Mouse (Mus musculus) intestine, embryonic 16.5 days (tissue): ENCODE data around the gene Wnt4. TPM values are rescaled to one million over a fixed set of nuclear protein-coding genes. Genes with fewer than 3 reads are reported as not detected.

ENCODE experiments used
- ATAC-seq: fragments of 200-750 bp; cut with Nextera tagmentation; 2 replicates; pipeline ENCODE4 v1.8.0; 2017; ENCODE audit warnings: moderate TSS enrichment, moderate library complexity
- H3K27ac ChIP-seq: fragments of 300-500 bp; sonication (generic); 2 replicates; pipeline ENCODE4 v1.5.1; 2014; ENCODE audit warnings: mild to moderate bottlenecking, low read length
- H3K27me3 ChIP-seq: fragments of 300-500 bp; sonication (generic); replicated peaks from 2 replicates; pipeline ENCODE4 v1.6.1; 2014; ENCODE audit warnings: low read length, control low read depth, mixed read lengths; ENCODE audit not compliant: control insufficient read depth, insufficient read depth
- H3K36me3 ChIP-seq: fragments of 300-500 bp; sonication (generic); 2 replicates; pipeline ENCODE4 v1.6.1; 2014; ENCODE audit warnings: low read length, control low read depth; ENCODE audit not compliant: control insufficient read depth, insufficient read depth
- H3K4me1 ChIP-seq: fragments of 300-500 bp; sonication (generic); 2 replicates; pipeline ENCODE4 v1.6.1; 2014; ENCODE audit warnings: low read length, control low read depth, mixed read lengths; ENCODE audit not compliant: control insufficient read depth, insufficient read depth
- H3K4me2 ChIP-seq: fragments of 300-500 bp; sonication (generic); 2 replicates; pipeline ENCODE4 v1.6.1; 2014; ENCODE audit warnings: low read depth, low read length, control low read depth
- H3K4me3 ChIP-seq: fragments of 300-500 bp; sonication (generic); 2 replicates; pipeline ENCODE4 v1.5.1; 2014; ENCODE audit warnings: mild to moderate bottlenecking, low read length
- H3K9ac ChIP-seq: fragments of 300-500 bp; sonication (generic); 2 replicates; pipeline ENCODE4 v1.6.1; 2014; ENCODE audit warnings: low read depth, low read length
- H3K9me3 ChIP-seq: fragments of 300-500 bp; sonication (generic); 2 replicates; pipeline ENCODE4 v1.6.1; 2016; ENCODE audit warnings: low read length, control low read depth; ENCODE audit not compliant: control insufficient read depth
- WGBS: fragments of 180-500 bp; shearing (Covaris S2); extraction: QIAGEN DNeasy Blood & Tissue Kit; methylation state at CpG from one replicate; pipeline ENCODE4 v1.1.7; 2014; 5-methylcytosine and 5-hydroxymethylcytosine counted together
- polyA plus RNA-seq: library from polyadenylated mRNA; unstranded; fragments of >200 nt; fragmentation: Nextera tagmentation; extraction: Ambion mirVana; gene quantifications from 2 replicates; pipeline ENCODE4 v1.2.1, GENCODE M21; 2015

The Wnt4 gene
- polyA plus RNA-seq, 1 experiment from 2014 or later: 1.0 TPM

- Histone ChIP-seq H3K36me3 (no peaks in the 10 kb centered on the region), H3K4me1 (no peaks in the 10 kb centered on the region), H3K27me3 (no peaks in the 10 kb centered on the region), H3K9ac (no peak overlapping the region), H3K4me2 (no peak overlapping the region), H3K9me3 (no peaks in the 10 kb centered on the region), H3K4me3 (no peak overlapping the region), H3K27ac (no peak overlapping the region)
- 75% methylated on average over 4 of the region's 4 CpGs for whole genome bisulfite sequencing
- no peak for ATAC-seq
Observed at GRCm38 (mm10) chr4:137297611-137298010, 20.3 kb downstream of the Wnt4 start.

DNA sequence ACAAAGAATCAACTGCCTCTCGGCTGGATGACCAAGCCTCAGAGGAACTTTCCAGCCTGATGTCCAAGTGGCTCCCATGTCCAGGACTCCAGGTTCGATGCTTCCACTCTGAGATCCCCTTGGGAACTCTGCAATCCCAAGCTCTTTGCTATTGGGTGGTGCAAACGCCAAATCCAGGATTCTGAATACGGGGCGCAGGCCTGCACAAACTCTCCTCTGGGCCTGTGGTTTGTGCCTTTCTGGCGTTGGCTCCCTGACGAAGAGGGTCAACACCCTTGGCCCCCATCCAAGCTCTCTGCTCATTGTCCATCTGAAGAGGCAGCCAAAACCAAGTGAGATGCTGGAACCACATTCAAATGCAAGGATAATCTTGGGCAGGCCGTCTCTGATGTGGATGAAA, 21.1 kb downstream of the Wnt4 start:
- Histone ChIP-seq H3K4me3 (no peak overlapping the region), H3K4me2 (no peak overlapping the region), H3K9me3 (no peaks in the 10 kb centered on the region), H3K9ac (no peak overlapping the region), H3K4me1 (no peaks in the 10 kb centered on the region), H3K27me3 (no peaks in the 10 kb centered on the region), H3K27ac (no peak overlapping the region), H3K36me3 (no peaks in the 10 kb centered on the region)
- 73% methylated on average over 8 of the region's 8 CpGs for WGBS
- ATAC-seq: no peak

GRCm38 (mm10) chr4:137300227-137300626, 22.9 kb downstream of the Wnt4 start:
- no peak for ATAC-seq
- H3K4me3 ChIP-seq: no peak overlapping the region
- no peaks in the 10 kb centered on the region for H3K27me3 ChIP-seq
- WGBS: 90% methylated on average over 13 of the region's 13 CpGs
- H3K4me1 ChIP-seq: no peaks in the 10 kb centered on the region
- H3K4me2 ChIP-seq: no peak overlapping the region
- no peak overlapping the region for H3K27ac ChIP-seq
- H3K9ac ChIP-seq: no peak overlapping the region
- H3K9me3 ChIP-seq: no peaks in the 10 kb centered on the region
- no peaks in the 10 kb centered on the region for H3K36me3 ChIP-seq

DNA sequence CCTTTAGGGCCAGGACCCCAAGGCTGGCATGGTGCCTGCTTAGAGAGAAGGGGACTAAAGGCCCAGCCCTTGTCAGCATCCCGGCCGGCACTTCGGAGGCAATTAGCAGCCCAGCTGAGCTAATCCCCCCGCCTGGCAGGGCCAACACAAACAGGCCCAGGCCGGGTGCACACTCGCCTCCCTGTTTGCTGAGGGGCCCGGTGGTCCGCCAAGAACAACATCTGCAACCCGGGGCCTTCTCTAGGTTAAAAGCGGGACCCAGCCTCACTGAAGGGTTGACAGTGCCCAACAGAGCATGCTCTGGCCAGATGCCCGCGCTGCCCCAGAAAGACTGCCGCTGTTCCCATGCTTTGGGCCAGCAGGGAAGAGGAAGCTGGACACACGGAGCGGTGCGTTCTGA, 24.3 kb downstream of the Wnt4 start:
- Histone ChIP-seq H3K27ac (no peak overlapping the region), H3K27me3 (no peaks in the 10 kb centered on the region), H3K4me1 (peaks cover 8% of the 10 kb centered on the region; the same call in 1 of the 2 replicates), H3K9me3 (no peaks in the 10 kb centered on the region), H3K4me2 (no peak overlapping the region), H3K4me3 (no peak overlapping the region), H3K36me3 (no peaks in the 10 kb centered on the region), H3K9ac (no peak overlapping the region)
- no peak for ATAC-seq
- 62% methylated on average over 16 of the region's 16 CpGs for WGBS

GRCm38 (mm10) chr4:137304106-137304505, 26.8 kb downstream of the Wnt4 start:
- peaks cover 18% of the 10 kb centered on the region for H3K4me1 ChIP-seq
- no peak for ATAC-seq
- H3K27me3 ChIP-seq: no peaks in the 10 kb centered on the region
- no peak overlapping the region for H3K4me2 ChIP-seq
- no peak overlapping the region for H3K27ac ChIP-seq
- H3K9ac ChIP-seq: no peak overlapping the region
- no peak overlapping the region for H3K4me3 ChIP-seq
- 88% methylated on average over 7 of the region's 7 CpGs for WGBS
- H3K36me3 ChIP-seq: no peaks in the 10 kb centered on the region
- no peaks in the 10 kb centered on the region for H3K9me3 ChIP-seq

- Histone ChIP-seq H3K27ac (0 out of 2 replicates have a peak overlapping the region, but pooled peaks have one; percentile 59), H3K9ac (no peak overlapping the region), H3K27me3 (no peaks in the 10 kb centered on the region), H3K4me2 (no peak overlapping the region), H3K4me3 (no peak overlapping the region), H3K4me1 (peaks cover 18% of the 10 kb centered on the region), H3K36me3 (no peaks in the 10 kb centered on the region), H3K9me3 (no peaks in the 10 kb centered on the region)
- WGBS: 78% methylated on average over 7 of the region's 7 CpGs
- ATAC-seq: no peak
Observed at GRCm38 (mm10) chr4:137305066-137305465, 27.8 kb downstream of the Wnt4 start.

DNA sequence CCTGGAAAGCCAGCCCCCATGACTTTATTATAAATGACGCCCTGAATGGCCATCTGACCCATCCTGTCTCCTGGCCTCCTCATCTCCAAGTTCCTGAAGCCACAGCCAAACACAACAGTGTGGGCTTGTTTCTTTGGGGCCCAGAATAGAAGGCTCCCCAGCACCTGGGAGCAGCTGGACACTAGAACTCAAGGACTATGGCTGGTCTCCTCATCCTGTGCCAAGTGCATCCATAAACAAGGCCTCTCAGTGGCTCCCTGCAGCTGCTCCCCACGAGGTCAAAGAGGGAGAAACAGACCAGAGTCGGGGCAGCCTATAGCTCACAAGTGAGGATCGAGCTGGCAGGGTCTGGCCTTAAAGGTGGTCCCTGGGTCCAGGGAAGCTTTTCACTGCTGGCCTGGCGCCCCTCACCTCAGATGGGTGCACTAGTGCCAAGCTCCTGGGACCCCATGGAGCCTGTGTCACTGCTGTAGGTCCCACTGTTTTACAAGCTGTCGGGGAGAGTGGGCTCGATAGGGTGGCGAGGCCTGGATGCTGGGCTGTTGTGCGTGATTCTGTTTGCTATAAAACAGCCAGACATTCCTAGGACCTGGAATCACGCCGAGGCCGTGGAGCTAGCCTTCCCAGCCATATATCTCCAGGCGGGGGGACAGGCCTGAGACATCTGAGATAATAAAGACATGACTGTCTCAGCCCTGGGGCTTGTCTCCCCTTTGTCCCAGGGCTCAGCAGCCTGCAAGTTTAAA, 28.7 kb downstream of the Wnt4 start:
- Histone ChIP-seq H3K4me1 (peaks cover 18% of the 10 kb centered on the region), H3K9me3 (no peaks in the 10 kb centered on the region), H3K4me2 (no peak overlapping the region), H3K27ac (peak overlapping the region; percentile 59), H3K4me3 (no peak overlapping the region), H3K27me3 (no peaks in the 10 kb centered on the region), H3K36me3 (no peaks in the 10 kb centered on the region), H3K9ac (no peak overlapping the region)
- WGBS: 46% methylated on average over 13 of the region's 13 CpGs
- ATAC-seq: peak; percentile 52

DNA sequence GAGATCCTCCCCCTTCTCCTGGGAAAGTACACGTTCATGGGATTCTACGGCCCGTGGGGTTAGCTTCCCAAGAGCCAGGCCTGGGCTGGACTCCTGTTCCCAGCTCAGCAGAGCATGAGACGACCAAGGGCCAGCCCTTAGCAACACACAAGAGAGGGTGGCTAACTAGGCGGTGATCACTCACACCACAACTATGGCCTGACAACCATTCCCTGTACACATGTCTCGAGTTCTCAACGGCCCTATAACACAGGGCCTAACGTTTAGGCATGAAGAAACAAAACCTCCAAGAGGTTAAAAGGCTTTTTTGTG, 29.2 kb downstream of the Wnt4 start:
- ATAC-seq: no peak
- WGBS: 56% methylated on average over 8 of the region's 8 CpGs
- peak overlapping the region; percentile 59 for H3K27ac ChIP-seq

GRCm38 (mm10) chr4:137306991-137307706, 29.9 kb downstream of the Wnt4 start:
- Histone ChIP-seq H3K27ac (no peak overlapping the region), H3K4me3 (no peak overlapping the region), H3K4me1 (peaks cover 20% of the 10 kb centered on the region), H3K36me3 (no peaks in the 10 kb centered on the region), H3K9me3 (no peaks in the 10 kb centered on the region), H3K4me2 (no peak overlapping the region), H3K27me3 (no peaks in the 10 kb centered on the region), H3K9ac (no peak overlapping the region)
- no peak for ATAC-seq
- 58% methylated on average over 19 of the region's 19 CpGs for WGBS

More for the DNA sequence above, 29.2 kb downstream of the Wnt4 start:
- no peaks in the 10 kb centered on the region for H3K36me3 ChIP-seq
- no peaks in the 10 kb centered on the region for H3K9me3 ChIP-seq
- H3K4me3 ChIP-seq: no peak overlapping the region
- no peak overlapping the region for H3K4me2 ChIP-seq
- no peak overlapping the region for H3K9ac ChIP-seq
- H3K4me1 ChIP-seq: peaks cover 18% of the 10 kb centered on the region
- H3K27me3 ChIP-seq: no peaks in the 10 kb centered on the region
